Mouse (Mus musculus): ENCODE measurements around the gene Scarf1. TPM values are rescaled to one million over a fixed set of nuclear protein-coding genes. Genes with fewer than 3 reads are reported as not detected.

Scarf1 gene
- polyA plus RNA-seq, 1 experiment from 2014 or later: 3.2 TPM

DNA sequence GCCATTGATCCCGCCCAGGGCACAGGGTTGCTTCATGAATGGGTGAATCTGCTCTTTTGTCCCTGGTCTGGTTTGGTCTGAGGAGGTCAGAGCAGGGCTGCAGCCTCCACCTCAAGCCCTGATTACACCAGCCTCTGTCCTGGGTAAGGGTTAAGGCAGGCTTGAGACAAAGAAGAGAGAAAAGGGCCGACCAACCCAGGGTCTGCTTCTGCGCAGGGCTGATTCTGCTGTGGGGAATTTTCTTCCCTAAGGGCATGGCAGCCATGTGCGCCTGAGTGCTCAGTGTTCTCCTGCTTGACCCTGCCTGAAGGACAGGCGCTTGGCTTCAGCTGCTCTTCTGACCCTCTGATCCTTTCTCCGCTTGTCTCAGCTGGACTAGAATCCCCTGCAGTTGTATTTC lies 43.8 kb downstream of the Scarf1 start:
- ATAC-seq: no peak

DNA sequence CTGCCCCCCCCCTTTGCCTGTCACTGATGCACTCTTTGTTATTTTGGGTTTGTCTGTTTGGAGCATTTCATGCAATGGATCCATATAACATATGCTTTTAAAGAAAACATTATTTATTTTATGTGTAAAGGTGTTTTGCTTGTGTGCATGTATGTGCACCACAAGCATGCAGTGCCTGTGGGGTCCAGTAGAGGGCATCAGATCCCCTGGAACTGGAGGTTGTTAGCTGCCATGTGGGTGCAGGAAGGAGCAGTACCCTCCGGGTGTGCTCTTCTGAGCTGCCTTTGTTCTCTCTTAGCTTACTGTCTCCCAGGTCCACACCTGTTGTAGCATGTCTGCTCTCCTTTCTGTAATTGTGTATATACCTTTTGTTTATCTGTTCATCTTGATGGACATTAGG lies 44.8 kb downstream of the Scarf1 start:
- no peak for ATAC-seq
- no peaks in the 10 kb centered on the region for H3K27me3 ChIP-seq (replicated peaks; ENCODE audit: control insufficient read depth, insufficient read depth, low read length)
- 96% methylated on average over 1 of the region's 1 CpGs for WGBS

More for the DNA sequence above, 43.8 kb downstream of the Scarf1 start:
- no peak overlapping the region for H3K27ac ChIP-seq (ENCODE audit: low read depth, low read length)
- H3K9me3 ChIP-seq (ENCODE audit: control insufficient read depth): no peaks in the 10 kb centered on the region
- H3K4me1 ChIP-seq (replicated peaks; ENCODE audit: control insufficient read depth, insufficient read depth, low read length): peaks cover 9% of the 10 kb centered on the region; the same call in 1 of the 2 replicates
- no peak for TF ChIP-seq CTCF (IDR thresholded peaks at IDR 0.05; ENCODE audit: low read depth)
- peaks cover 10% of the 10 kb centered on the region; the same call in 1 of the 2 replicates for H3K36me3 ChIP-seq (ENCODE audit: control insufficient read depth, insufficient read depth)
- no peak overlapping the region for H3K4me3 ChIP-seq (ENCODE audit: low read depth, low read length)
- H3K4me2 ChIP-seq (replicated peaks; ENCODE audit: low read depth): no peak overlapping the region
- no peaks in the 10 kb centered on the region for H3K27me3 ChIP-seq (replicated peaks; ENCODE audit: control insufficient read depth, insufficient read depth, low read length)
- 92% methylated on average over 6 of the region's 6 CpGs for WGBS
- H3K9ac ChIP-seq (ENCODE audit: low read depth, low read length): no peak overlapping the region

GRCm38 (mm10) chr11:75559870-75560504 lies 46.6 kb downstream of the Scarf1 start:
- H3K4me1 ChIP-seq (replicated peaks; ENCODE audit: control insufficient read depth, insufficient read depth, low read length): peaks cover 11% of the 10 kb centered on the region; the same call in 1 of the 2 replicates
- 82% methylated on average over 8 of the region's 8 CpGs for WGBS
- no peak for TF ChIP-seq CTCF (IDR thresholded peaks at IDR 0.05; ENCODE audit: low read depth)
- H3K4me3 ChIP-seq (ENCODE audit: low read depth, low read length): no peak overlapping the region
- ATAC-seq: no peak
- H3K9me3 ChIP-seq (ENCODE audit: control insufficient read depth): no peaks in the 10 kb centered on the region
- H3K27ac ChIP-seq (ENCODE audit: low read depth, low read length): peak overlapping the region; percentile 82
- no peak overlapping the region for H3K9ac ChIP-seq (ENCODE audit: low read depth, low read length)
- no peak overlapping the region for H3K4me2 ChIP-seq (replicated peaks; ENCODE audit: low read depth)
- no peaks in the 10 kb centered on the region for H3K27me3 ChIP-seq (replicated peaks; ENCODE audit: control insufficient read depth, insufficient read depth, low read length)
- peaks cover 20% of the 10 kb centered on the region; the same call in 1 of the 2 replicates for H3K36me3 ChIP-seq (ENCODE audit: control insufficient read depth, insufficient read depth)

More for the DNA sequence above, 44.8 kb downstream of the Scarf1 start:
- H3K9ac ChIP-seq (ENCODE audit: low read depth, low read length): no peak overlapping the region
- peaks cover 8% of the 10 kb centered on the region; the same call in 1 of the 2 replicates for H3K4me1 ChIP-seq (replicated peaks; ENCODE audit: control insufficient read depth, insufficient read depth, low read length)
- H3K36me3 ChIP-seq (ENCODE audit: control insufficient read depth, insufficient read depth): peaks cover 13% of the 10 kb centered on the region; the same call in 1 of the 2 replicates
- peak; percentile 62 for TF ChIP-seq CTCF (IDR thresholded peaks at IDR 0.05; ENCODE audit: low read depth)
- H3K4me3 ChIP-seq (ENCODE audit: low read depth, low read length): no peak overlapping the region
- no peaks in the 10 kb centered on the region for H3K9me3 ChIP-seq (ENCODE audit: control insufficient read depth)
- H3K27ac ChIP-seq (ENCODE audit: low read depth, low read length): no peak overlapping the region
- no peak overlapping the region for H3K4me2 ChIP-seq (replicated peaks; ENCODE audit: low read depth)

DNA sequence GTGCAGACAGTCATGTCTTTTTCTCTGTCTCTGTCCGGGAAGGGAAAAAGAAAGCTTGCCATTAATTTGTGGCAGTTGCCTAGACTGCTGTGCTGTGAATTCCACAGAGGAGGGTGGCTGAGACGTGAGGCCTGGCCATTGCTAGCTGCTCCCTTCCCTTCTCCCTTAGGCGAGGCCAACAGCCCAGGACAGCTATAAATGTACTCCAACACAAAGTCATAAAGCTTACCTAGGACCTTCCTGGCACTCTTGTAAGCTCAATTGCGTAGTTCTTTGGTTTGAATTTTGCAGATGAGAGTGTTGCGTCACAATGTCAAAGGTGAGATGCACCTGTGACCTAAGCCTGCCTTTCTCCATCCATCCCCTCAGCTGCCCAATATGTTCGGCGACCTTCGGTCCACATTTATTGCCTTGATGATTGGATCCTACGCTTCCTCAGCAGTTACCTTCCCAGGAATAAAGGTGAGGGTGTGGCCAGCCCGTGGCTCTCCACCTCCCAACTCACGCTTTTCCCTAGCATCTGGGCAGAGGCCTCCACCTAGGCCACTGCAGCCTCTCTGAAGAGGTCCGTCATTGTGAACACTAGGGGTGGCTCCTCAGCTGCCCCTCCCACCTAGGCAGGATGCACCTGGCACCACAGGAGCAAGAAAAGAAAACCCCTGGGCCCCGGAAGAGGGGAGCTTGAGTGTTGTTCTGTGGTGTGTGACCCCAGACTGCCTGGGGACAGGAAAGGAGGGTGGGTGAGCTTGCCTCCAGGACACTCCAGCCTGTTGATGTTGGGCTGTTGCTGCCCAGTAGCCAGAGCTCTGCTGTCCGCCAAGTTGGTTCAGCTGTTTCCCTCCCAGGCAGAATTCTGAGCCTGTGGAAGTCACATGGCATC lies 47.4 kb downstream of the Scarf1 start:
- peak; percentile 84 for ATAC-seq
- H3K4me1 ChIP-seq (replicated peaks; ENCODE audit: control insufficient read depth, insufficient read depth, low read length): peaks cover 14% of the 10 kb centered on the region; the same call in 1 of the 2 replicates
- peak overlapping the region; percentile 90 for H3K27ac ChIP-seq (ENCODE audit: low read depth, low read length)
- no peak overlapping the region for H3K4me2 ChIP-seq (replicated peaks; ENCODE audit: low read depth)
- H3K9me3 ChIP-seq (ENCODE audit: control insufficient read depth): no peaks in the 10 kb centered on the region
- WGBS: 36% methylated on average over 14 of the region's 14 CpGs
- H3K27me3 ChIP-seq (replicated peaks; ENCODE audit: control insufficient read depth, insufficient read depth, low read length): no peaks in the 10 kb centered on the region
- no peak overlapping the region for H3K4me3 ChIP-seq (ENCODE audit: low read depth, low read length)
- H3K36me3 ChIP-seq (ENCODE audit: control insufficient read depth, insufficient read depth): peaks cover 20% of the 10 kb centered on the region; the same call in 1 of the 2 replicates
- no peak overlapping the region for H3K9ac ChIP-seq (ENCODE audit: low read depth, low read length)
- 0 out of 2 replicates have a peak, but pooled peaks have one; percentile 10 for TF ChIP-seq CTCF (IDR thresholded peaks at IDR 0.05; ENCODE audit: low read depth)

GRCm38 (mm10) chr11:75561410-75561791 lies 48.1 kb downstream of the Scarf1 start:
- peaks cover 20% of the 10 kb centered on the region; the same call in 1 of the 2 replicates for H3K36me3 ChIP-seq (ENCODE audit: control insufficient read depth, insufficient read depth)
- no peak overlapping the region for H3K9ac ChIP-seq (ENCODE audit: low read depth, low read length)
- peak overlapping the region; percentile 90 for H3K27ac ChIP-seq (ENCODE audit: low read depth, low read length)
- TF ChIP-seq CTCF (IDR thresholded peaks at IDR 0.05; ENCODE audit: low read depth): no peak
- H3K9me3 ChIP-seq (ENCODE audit: control insufficient read depth): no peaks in the 10 kb centered on the region
- H3K4me3 ChIP-seq (ENCODE audit: low read depth, low read length): no peak overlapping the region
- WGBS: 52% methylated on average over 5 of the region's 5 CpGs
- H3K4me2 ChIP-seq (replicated peaks; ENCODE audit: low read depth): no peak overlapping the region
- peaks cover 14% of the 10 kb centered on the region; the same call in 1 of the 2 replicates for H3K4me1 ChIP-seq (replicated peaks; ENCODE audit: control insufficient read depth, insufficient read depth, low read length)
- ATAC-seq: peak; percentile 19; the same call in 1 of the 2 replicates
- no peaks in the 10 kb centered on the region for H3K27me3 ChIP-seq (replicated peaks; ENCODE audit: control insufficient read depth, insufficient read depth, low read length)

DNA sequence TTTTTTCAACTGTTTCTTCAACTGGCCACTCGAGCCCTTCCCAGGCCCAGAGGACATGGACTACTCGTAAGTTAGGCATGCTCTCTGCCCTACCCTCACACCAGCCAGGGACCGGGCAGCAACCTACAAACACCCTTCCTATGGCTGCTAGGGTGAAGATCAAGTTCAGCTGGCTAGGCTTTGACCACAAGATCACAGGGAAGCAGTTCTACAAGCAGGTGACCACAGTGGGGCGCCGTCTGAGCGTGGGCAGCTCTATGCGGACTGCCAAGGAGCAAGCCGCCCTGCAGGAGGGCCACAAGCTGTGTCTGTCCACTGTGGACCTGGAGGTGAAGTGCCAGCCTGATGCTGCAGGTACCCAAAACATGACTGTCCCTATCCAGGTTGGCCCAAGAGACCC lies 49.5 kb downstream of the Scarf1 start:
- peaks cover 11% of the 10 kb centered on the region; the same call in 1 of the 2 replicates for H3K36me3 ChIP-seq (ENCODE audit: control insufficient read depth, insufficient read depth)
- no peaks in the 10 kb centered on the region for H3K9me3 ChIP-seq (ENCODE audit: control insufficient read depth)
- H3K4me3 ChIP-seq (ENCODE audit: low read depth, low read length): no peak overlapping the region
- ATAC-seq: no peak
- no peak overlapping the region; the same call in 1 of the 2 replicates for H3K27ac ChIP-seq (ENCODE audit: low read depth, low read length)
- WGBS: 90% methylated on average over 8 of the region's 8 CpGs
- no peak overlapping the region for H3K9ac ChIP-seq (ENCODE audit: low read depth, low read length)
- H3K27me3 ChIP-seq (replicated peaks; ENCODE audit: control insufficient read depth, insufficient read depth, low read length): no peaks in the 10 kb centered on the region
- H3K4me2 ChIP-seq (replicated peaks; ENCODE audit: low read depth): no peak overlapping the region
- peaks cover 18% of the 10 kb centered on the region; the same call in 1 of the 2 replicates for H3K4me1 ChIP-seq (replicated peaks; ENCODE audit: control insufficient read depth, insufficient read depth, low read length)
- peak; percentile 45 for TF ChIP-seq CTCF (IDR thresholded peaks at IDR 0.05; ENCODE audit: low read depth)

All from intestine, postnatal 0 days (tissue).